Mouse (Mus musculus) megakaryocyte, embryonic 14.5 days (primary cell): ENCODE results near the gene Fcer1g.

Source experiments
- FLI1 ChIP-seq: IDR thresholded peaks from 2 replicates; pipeline ENCODE4 v1.6.1; 2012; ENCODE audit warnings: low read length, inconsistent platforms, mixed read lengths
- GATA1 ChIP-seq: IDR thresholded peaks from 3 replicates; pipeline ENCODE4 v1.6.1; 2012; ENCODE audit warnings: mixed read lengths, low read length, inconsistent platforms, borderline replicate concordance

DNA sequence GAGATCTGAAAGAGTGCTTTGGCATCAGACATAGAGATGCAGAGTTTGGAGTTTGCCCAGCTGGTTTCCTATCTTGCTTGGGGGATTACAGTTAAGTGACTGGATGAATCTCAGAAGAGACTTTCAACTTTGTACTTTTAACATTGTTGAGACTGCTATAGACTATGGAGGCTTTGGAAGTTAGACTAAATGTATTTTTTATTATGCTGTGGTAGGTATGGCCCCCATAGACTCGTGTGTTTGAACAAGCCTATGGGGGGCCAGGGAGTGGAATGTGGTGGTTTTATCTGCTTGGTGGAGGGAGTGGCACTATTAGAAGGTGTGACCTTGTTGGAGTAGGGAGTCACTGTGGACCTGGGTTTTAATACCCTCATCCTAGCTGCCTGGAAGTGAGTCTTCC lies 34.6 kb downstream of the Fcer1g start:
- no peak for TF ChIP-seq GATA1
- TF ChIP-seq FLI1 = no peak
